Mouse (Mus musculus) kidney, adult 2 months (tissue): ENCODE data around the gene Slc38a2. TPM values are rescaled to one million over a fixed set of nuclear protein-coding genes. Genes with fewer than 3 reads are reported as not detected.

Source experiments
- DNase-seq: peaks from one replicate; pipeline ENCODE4 v3.0.0; 2021
- H3K27ac ChIP-seq: fragments of 200-500 bp; 2 replicates; pipeline ENCODE4 v1.5.1; 2012; ENCODE audit warnings: low read depth, low read length, control low read depth, inconsistent platforms; ENCODE audit not compliant: insufficient read depth
- H3K27me3 ChIP-seq: fragments of 200-500 bp; replicated peaks from 2 replicates; pipeline ENCODE4 v1.6.1; 2012; ENCODE audit warnings: mild to moderate bottlenecking, moderate library complexity, low read length, inconsistent platforms; ENCODE audit not compliant: control insufficient read depth, insufficient read depth
- H3K36me3 ChIP-seq: fragments of 200-500 bp; 2 replicates; pipeline ENCODE4 v1.6.1; 2012; ENCODE audit warnings: mild to moderate bottlenecking, moderate library complexity, low read length, inconsistent platforms; ENCODE audit not compliant: control insufficient read depth, insufficient read depth
- H3K4me1 ChIP-seq: fragments of 200-500 bp; 2 replicates; pipeline ENCODE4 v1.6.1; 2011; ENCODE audit warnings: low read length; ENCODE audit not compliant: control insufficient read depth, insufficient read depth
- H3K4me3 ChIP-seq: fragments of 200-500 bp; 2 replicates; pipeline ENCODE4 v1.5.1; 2011; ENCODE audit warnings: mild to moderate bottlenecking, low read depth, low read length, control low read depth; ENCODE audit not compliant: insufficient read depth
- CTCF ChIP-seq: fragments of 200-500 bp; conservative IDR thresholded peaks from 2 replicates; pipeline ENCODE4 v1.5.1; 2011; ENCODE audit warnings: low read depth, mild to moderate bottlenecking, control low read depth, low read length, moderate library complexity, mixed read lengths; ENCODE audit not compliant: insufficient read depth, insufficient read length
- POLR2A ChIP-seq: fragments of 200-500 bp; IDR thresholded peaks from one replicate; pipeline ENCODE4 v1.6.1; 2011; ENCODE audit warnings: low read depth, low read length, control low read depth
- WGBS: fragments of 180-500 bp; shearing (Covaris S2); methylation state at CpG from one replicate; pipeline ENCODE4 v1.1.7; 2018; 5-methylcytosine and 5-hydroxymethylcytosine counted together
- polyA plus RNA-seq: library from polyadenylated mRNA; depleted of rRNA; stranded (reverse); fragments of >200 nt; gene quantifications from 2 replicates; pipeline ENCODE4 v1.2.3, GENCODE M21; 2012; rRNA removed

Slc38a2 gene
- polyA plus RNA-seq, 1 experiment = 30.0 TPM

DNA sequence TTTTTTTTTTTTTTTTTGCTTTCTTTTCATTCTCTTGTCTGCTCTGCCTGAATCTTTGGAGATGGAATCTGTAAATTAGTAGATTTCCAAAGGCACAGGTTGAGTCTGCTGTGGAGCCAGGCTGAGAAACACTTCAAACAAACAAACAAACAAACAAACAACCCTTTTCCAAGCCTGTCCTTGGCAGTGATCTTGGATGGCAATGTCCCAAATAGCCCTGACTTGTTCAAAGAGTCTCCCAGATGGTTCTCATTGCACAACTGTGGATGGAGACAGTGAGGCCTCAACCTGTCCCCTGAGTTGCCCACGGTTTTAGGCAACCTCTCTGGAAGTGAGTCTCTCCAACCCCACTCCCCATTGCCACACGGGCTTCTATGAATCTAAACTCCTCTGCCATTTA, 60.9 kb downstream of the Slc38a2 start:
- WGBS = 76% methylated on average over 2 of the region's 2 CpGs
- Histone ChIP-seq H3K27ac (no peak overlapping the region), H3K36me3 (no peaks in the 10 kb centered on the region), H3K4me3 (no peak overlapping the region), H3K27me3 (0 out of 2 replicates have a peak, but pooled peaks cover 2% of the 10 kb centered on the region), H3K4me1 (no peaks in the 10 kb centered on the region)
- no peak for DNase-seq
- no peak for TF ChIP-seq POLR2A
- TF ChIP-seq CTCF = no peak

DNA sequence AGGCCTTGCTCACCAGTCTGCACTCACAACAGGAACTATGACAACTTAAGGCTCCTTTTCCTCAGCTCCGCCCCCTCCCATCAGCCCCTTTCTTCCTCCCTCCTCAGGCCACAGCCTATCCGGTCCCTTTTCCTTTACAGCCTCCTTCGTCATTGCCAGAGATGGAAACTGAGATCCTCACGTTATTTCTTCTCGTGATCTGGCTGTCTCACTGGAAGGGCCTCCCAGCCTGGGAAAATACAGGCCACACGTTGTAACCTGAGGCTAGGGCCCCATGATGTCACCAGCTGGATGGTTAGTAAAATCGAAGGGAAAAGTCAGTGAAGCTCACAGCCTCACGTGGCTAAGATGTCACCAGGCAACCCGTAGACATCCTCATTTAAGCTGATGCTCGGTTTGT, 61.4 kb downstream of the Slc38a2 start:
- 64% methylated on average over 10 of the region's 10 CpGs for WGBS
- TF ChIP-seq POLR2A = no peak
- no peak for TF ChIP-seq CTCF
- no peak for DNase-seq
- Histone ChIP-seq H3K27ac (no peak overlapping the region), H3K36me3 (no peaks in the 10 kb centered on the region), H3K4me1 (no peaks in the 10 kb centered on the region), H3K4me3 (no peak overlapping the region), H3K27me3 (0 out of 2 replicates have a peak, but pooled peaks cover 2% of the 10 kb centered on the region)

Other genes starting within 250 kb of the Slc38a2 start
- 20.5 and 22.0 TPM in 2 replicates for gene Scaf11, start 238.9 kb downstream of the Slc38a2 start, polyA plus RNA-seq
- 4.2 and 8.0 TPM in 2 replicates for gene Slc38a1, start 56.8 kb downstream of the Slc38a2 start, polyA plus RNA-seq